Mouse (Mus musculus) liver, postnatal 0 days (tissue): Measurements from ENCODE around the gene Gm42517. TPM values are rescaled to one million over a fixed set of nuclear protein-coding genes. Genes with fewer than 3 reads are reported as not detected.
A peak's percentile ranks its signal among the peaks of the same experiment; 100 is the strongest.

Source experiments
- ATAC-seq: fragments of 200-750 bp; cut with Nextera tagmentation; 2 replicates; pipeline ENCODE4 v1.8.0; 2017; ENCODE audit warnings: mild to moderate bottlenecking, moderate library complexity
- DNase-seq: peaks from one replicate; pipeline ENCODE4 v3.0.0-alpha.2; 2016
- H3K27ac ChIP-seq: fragments of 300-500 bp; sonication (generic); 2 replicates; pipeline ENCODE4 v1.5.1; 2014; ENCODE audit warnings: antibody characterized with exemption, moderate library complexity, mild to moderate bottlenecking, low read depth
- H3K27me3 ChIP-seq: fragments of 300-500 bp; sonication (generic); 2 replicates; pipeline ENCODE4 v1.6.1; 2014; ENCODE audit warnings: low read length, control low read depth, mixed read lengths; ENCODE audit not compliant: insufficient read depth
- H3K36me3 ChIP-seq: fragments of 300-500 bp; sonication (generic); replicated peaks from 2 replicates; pipeline ENCODE4 v1.6.1; 2014; ENCODE audit warnings: mild to moderate bottlenecking, control low read depth, low read length, moderate library complexity, mixed read lengths; ENCODE audit not compliant: insufficient read depth
- H3K4me1 ChIP-seq: fragments of 300-500 bp; sonication (generic); 2 replicates; pipeline ENCODE4 v1.6.1; 2014; ENCODE audit warnings: antibody characterized with exemption, mild to moderate bottlenecking, control low read depth; ENCODE audit not compliant: insufficient read depth
- H3K4me2 ChIP-seq: fragments of 300-500 bp; sonication (generic); 2 replicates; pipeline ENCODE4 v1.6.1; 2014; ENCODE audit warnings: low read depth, mild to moderate bottlenecking, low read length, moderate library complexity, mixed read lengths
- H3K4me3 ChIP-seq: fragments of 300-500 bp; sonication (generic); 2 replicates; pipeline ENCODE4 v1.5.1; 2014; ENCODE audit warnings: low read depth, low read length
- H3K9ac ChIP-seq: fragments of 300-500 bp; sonication (generic); replicated peaks from 2 replicates; pipeline ENCODE4 v1.6.1; 2014; ENCODE audit warnings: mild to moderate bottlenecking, moderate library complexity
- H3K9me3 ChIP-seq: fragments of 300-500 bp; sonication (generic); 2 replicates; pipeline ENCODE4 v1.6.1; 2016; ENCODE audit warnings: mild to moderate bottlenecking, control low read depth, low read length, mixed read lengths
- CTCF ChIP-seq: sonication (generic); IDR thresholded peaks from 2 replicates; pipeline ENCODE4 v1.5.1; 2016; ENCODE audit warnings: antibody characterized with exemption, low read depth
- EP300 ChIP-seq: IDR thresholded peaks from 2 replicates; pipeline ENCODE4 v1.6.1; 2016; ENCODE audit warnings: antibody characterized with exemption, low read depth, mild to moderate bottlenecking
- WGBS: fragments of 180-500 bp; shearing (Covaris S2); extraction: QIAGEN DNeasy Blood & Tissue Kit; methylation state at CpG from one replicate; pipeline ENCODE4 v1.1.7; 2014; ENCODE audit not compliant: insufficient replicate concordance; 5-methylcytosine and 5-hydroxymethylcytosine counted together
- polyA plus RNA-seq: library from polyadenylated mRNA; unstranded; fragments of >200 nt; fragmentation: Nextera tagmentation; extraction: Ambion mirVana; gene quantifications from 2 replicates; pipeline ENCODE4 v1.2.1, GENCODE M21; 2015

The Gm42517 gene
- 0.14 TPM in 1 of 2 replicates, not detected in the other for polyA plus RNA-seq

GRCm38 (mm10) chr5:108367871-108368332 is at the start of gene Gm42517:
Gene Gm42517 (minus strand): TSS chr5:108367922.
- Histone ChIP-seq H3K9ac (no peak within 1 kb of the TSS), H3K9me3 (no peaks in the 10 kb centered on the region), H3K27ac (no peak within 1 kb of the TSS), H3K4me1 (peaks cover 21% of the 10 kb centered on the region), H3K4me3 (peak within 1 kb of the TSS; percentile 51), H3K27me3 (peaks cover 77% of the 10 kb centered on the region), H3K4me2 (peak within 1 kb of the TSS; percentile 81), H3K36me3 (no peaks in the 10 kb centered on the region)
- ATAC-seq (no peak), DNase-seq (no peak)
- 2% methylated on average over 22 of the region's 36 CpGs for WGBS
- TF ChIP-seq EP300 (no peak), CTCF (no peak)

GRCm38 (mm10) chr5:108414711-108415110 is 47.0 kb upstream of the Gm42517 start:
- Histone ChIP-seq H3K9me3 (no peaks in the 10 kb centered on the region), H3K36me3 (no peaks in the 10 kb centered on the region), H3K27ac (no peak overlapping the region), H3K9ac (no peak overlapping the region), H3K4me1 (no peaks in the 10 kb centered on the region), H3K27me3 (no peaks in the 10 kb centered on the region), H3K4me2 (no peak overlapping the region), H3K4me3 (no peak overlapping the region)
- ATAC-seq (no peak), DNase-seq (no peak)
- 63% methylated on average over 2 of the region's 2 CpGs for WGBS
- TF ChIP-seq CTCF: no peak
- TF ChIP-seq EP300: no peak

GRCm38 (mm10) chr5:108406977-108407376 is 39.3 kb upstream of the Gm42517 start:
- no peaks in the 10 kb centered on the region for H3K36me3 ChIP-seq
- ATAC-seq: no peak
- H3K27ac ChIP-seq: no peak overlapping the region
- no peak for TF ChIP-seq EP300
- no peak for DNase-seq
- H3K4me2 ChIP-seq: no peak overlapping the region
- 62% methylated on average over 2 of the region's 2 CpGs for WGBS
- no peaks in the 10 kb centered on the region for H3K27me3 ChIP-seq
- H3K4me1 ChIP-seq: no peaks in the 10 kb centered on the region
- H3K9me3 ChIP-seq: no peaks in the 10 kb centered on the region
- no peak overlapping the region for H3K4me3 ChIP-seq
- no peak overlapping the region for H3K9ac ChIP-seq

DNA sequence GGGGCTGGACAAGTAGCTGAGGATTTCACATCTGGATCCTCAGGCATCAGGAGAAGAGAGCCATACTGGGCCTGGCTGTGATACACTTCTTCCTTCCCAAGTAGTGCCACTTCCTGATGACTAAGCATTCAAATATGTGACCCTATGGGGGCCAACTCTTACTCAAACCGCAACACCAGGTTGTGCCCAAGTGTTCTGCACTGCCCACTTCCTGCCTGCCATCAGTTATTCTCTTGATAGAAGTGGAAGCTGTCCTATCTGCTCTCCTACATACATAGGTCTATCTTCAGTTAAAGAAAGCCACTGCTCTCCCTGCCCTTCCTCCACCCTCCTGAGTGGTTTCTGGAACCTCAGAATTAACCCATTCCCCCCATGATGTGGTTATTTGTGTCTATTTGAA is 37.7 kb upstream of the Gm42517 start:
- DNase-seq (no peak), ATAC-seq (peak; percentile 70)
- no peaks in the 10 kb centered on the region for H3K27me3 ChIP-seq
- H3K36me3 ChIP-seq: no peaks in the 10 kb centered on the region
- H3K9ac ChIP-seq: no peak overlapping the region
- WGBS: 35% methylated on average over 1 of the region's 1 CpGs
- H3K4me1 ChIP-seq: no peaks in the 10 kb centered on the region
- no peak overlapping the region for H3K27ac ChIP-seq
- H3K9me3 ChIP-seq: no peaks in the 10 kb centered on the region
- H3K4me2 ChIP-seq: no peak overlapping the region
- H3K4me3 ChIP-seq: no peak overlapping the region
- TF ChIP-seq EP300 (no peak), CTCF (no peak)

DNA sequence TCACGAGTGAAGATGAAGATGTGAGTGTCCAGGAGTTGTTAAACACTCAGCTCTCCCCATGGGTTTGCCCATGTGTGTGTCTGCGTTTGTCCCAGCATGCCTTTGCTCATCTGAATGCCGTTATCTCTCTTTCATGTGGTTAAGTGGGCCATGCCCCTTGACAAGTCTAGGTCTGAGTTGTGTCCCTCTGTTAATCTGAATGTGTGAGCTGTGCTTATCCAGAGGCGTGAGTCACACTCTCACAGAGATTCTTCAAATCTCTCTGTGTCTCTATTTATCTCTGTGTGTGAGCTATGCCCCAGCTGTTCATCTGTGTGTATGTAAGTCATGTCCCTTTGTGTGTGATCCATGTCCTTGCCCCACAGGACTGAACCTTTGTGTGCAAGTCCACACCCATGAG is 35.7 kb upstream of the Gm42517 start:
- TF ChIP-seq EP300 (no peak), CTCF (no peak)
- 64% methylated on average over 4 of the region's 4 CpGs for WGBS
- Histone ChIP-seq H3K27me3 (no peaks in the 10 kb centered on the region), H3K4me2 (no peak overlapping the region), H3K4me1 (no peaks in the 10 kb centered on the region), H3K27ac (no peak overlapping the region), H3K9me3 (no peaks in the 10 kb centered on the region), H3K36me3 (no peaks in the 10 kb centered on the region), H3K9ac (no peak overlapping the region), H3K4me3 (no peak overlapping the region)
- DNase-seq (no peak), ATAC-seq (no peak)

DNA sequence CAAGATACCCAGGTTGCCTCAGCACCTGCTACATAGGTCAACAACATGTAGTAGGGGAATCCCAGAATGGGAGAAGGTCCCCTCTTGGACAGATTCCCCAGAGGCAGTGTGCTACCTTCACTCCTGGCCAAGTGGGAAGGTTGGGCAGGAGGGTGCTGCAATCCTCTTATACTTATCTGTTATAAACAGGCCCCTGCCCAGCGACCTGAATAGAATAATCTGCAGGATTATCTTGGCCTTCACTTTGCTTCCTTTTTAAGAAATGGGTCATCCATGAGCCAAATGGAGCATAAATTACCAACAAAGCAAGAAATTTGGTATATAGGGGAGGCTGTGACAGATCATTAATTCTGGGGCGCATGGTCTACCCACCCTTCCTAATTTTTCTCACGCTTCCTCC is 22.0 kb upstream of the Gm42517 start:
- 61% methylated on average over 3 of the region's 3 CpGs for WGBS
- no peak overlapping the region for H3K27ac ChIP-seq
- H3K4me3 ChIP-seq: no peak overlapping the region
- H3K27me3 ChIP-seq: no peaks in the 10 kb centered on the region
- no peaks in the 10 kb centered on the region for H3K9me3 ChIP-seq
- H3K36me3 ChIP-seq: no peaks in the 10 kb centered on the region
- no peak overlapping the region for H3K9ac ChIP-seq
- TF ChIP-seq EP300 (no peak), CTCF (no peak)
- no peak for DNase-seq
- no peaks in the 10 kb centered on the region for H3K4me1 ChIP-seq
- H3K4me2 ChIP-seq: no peak overlapping the region
- ATAC-seq: no peak

DNA sequence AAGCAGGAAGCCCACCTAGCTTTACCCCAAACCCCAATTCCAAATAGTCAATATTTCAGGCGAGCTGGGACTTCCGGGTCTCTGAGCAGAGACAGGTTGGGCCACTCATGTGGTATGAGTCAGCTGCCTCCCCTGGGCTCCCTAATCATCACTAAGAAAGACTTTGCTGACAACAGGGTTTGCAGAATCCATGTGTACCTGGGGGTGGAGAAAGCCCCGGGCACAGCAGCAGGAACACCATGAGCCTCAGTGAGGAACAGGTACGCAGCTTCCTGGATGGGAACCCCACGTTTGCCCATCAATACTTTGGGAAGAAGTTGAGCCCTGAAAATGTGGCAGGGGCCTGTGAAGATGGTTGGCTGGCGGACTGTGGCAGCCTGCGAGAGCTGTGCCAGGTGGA is 20.5 kb upstream of the Gm42517 start, which contains the start of gene Pde6b:
Gene Pde6b (plus strand): TSS at position 191 of the 400 bp plus-strand sequence.
- Histone ChIP-seq H3K4me2 (no peak within 1 kb of the TSS), H3K4me1 (no peaks in the 10 kb centered on the region), H3K27me3 (no peaks in the 10 kb centered on the region), H3K27ac (no peak within 1 kb of the TSS), H3K36me3 (no peaks in the 10 kb centered on the region), H3K9me3 (no peaks in the 10 kb centered on the region), H3K4me3 (no peak within 1 kb of the TSS), H3K9ac (no peak within 1 kb of the TSS)
- ATAC-seq: no peak
- no peak for DNase-seq
- 70% methylated on average over 7 of the region's 7 CpGs for WGBS
- TF ChIP-seq EP300 (no peak), CTCF (no peak)
